Mouse (Mus musculus) gonadal fat pad, adult 2 months (tissue): ENCODE results near the gene Ube2v1. TPM values are rescaled to one million over a fixed set of nuclear protein-coding genes. Genes with fewer than 3 reads are reported as not detected.

Source experiments
- DNase-seq: peaks from one replicate; pipeline ENCODE4 v3.0.0-alpha.2; 2012; ENCODE audit warnings: low read depth
- polyA plus RNA-seq: library from polyadenylated mRNA; depleted of rRNA; stranded (reverse); fragments of >200 nt; gene quantifications from 2 replicates; pipeline ENCODE4 v1.2.3, GENCODE M21; 2012; rRNA removed

The Ube2v1 gene
- polyA plus RNA-seq = 109 and 126 TPM in 2 replicates

GRCm38 (mm10) chr2:167631591-167632448 lies at the start of gene Ube2v1:
TSS of gene Ube2v1 (minus strand) at chr2:167632095.
- DNase-seq = peak; percentile 65

GRCm38 (mm10) chr2:167680657-167681056 lies 48.8 kb upstream of the Ube2v1 start:
- no peak for DNase-seq

- no peak for DNase-seq
Measured at GRCm38 (mm10) chr2:167679902-167680430, 48.1 kb upstream of the Ube2v1 start.

GRCm38 (mm10) chr2:167678600-167678999 lies 46.7 kb upstream of the Ube2v1 start:
- no peak for DNase-seq

- no peak for DNase-seq
Measured at GRCm38 (mm10) chr2:167675120-167675909, 43.4 kb upstream of the Ube2v1 start.

GRCm38 (mm10) chr2:167672212-167672685 lies 40.4 kb upstream of the Ube2v1 start:
- DNase-seq = no peak

GRCm38 (mm10) chr2:167671101-167671633 lies 39.3 kb upstream of the Ube2v1 start:
- no peak for DNase-seq

- no peak for DNase-seq
Measured at GRCm38 (mm10) chr2:167669398-167669797, 37.5 kb upstream of the Ube2v1 start.

GRCm38 (mm10) chr2:167668426-167668825 lies 36.5 kb upstream of the Ube2v1 start:
- DNase-seq = no peak

GRCm38 (mm10) chr2:167665972-167666713 lies 34.2 kb upstream of the Ube2v1 start:
- no peak for DNase-seq

- DNase-seq = no peak
Measured at GRCm38 (mm10) chr2:167662713-167663112, 30.8 kb upstream of the Ube2v1 start.

- no peak for DNase-seq
Measured at GRCm38 (mm10) chr2:167661270-167662203, 29.6 kb upstream of the Ube2v1 start, which contains the start of gene Gm20431. TSS of gene Gm20431 (minus strand) at chr2:167661496.

GRCm38 (mm10) chr2:167660611-167660971 lies 28.7 kb upstream of the Ube2v1 start:
- DNase-seq = no peak

- DNase-seq = no peak
Measured at GRCm38 (mm10) chr2:167659847-167660610, 28.1 kb upstream of the Ube2v1 start.

GRCm38 (mm10) chr2:167659177-167659846 lies 27.4 kb upstream of the Ube2v1 start:
- no peak for DNase-seq

GRCm38 (mm10) chr2:167658712-167659111 lies 26.8 kb upstream of the Ube2v1 start:
- no peak for DNase-seq

- DNase-seq = no peak
Measured at GRCm38 (mm10) chr2:167657973-167658372, 26.1 kb upstream of the Ube2v1 start.

GRCm38 (mm10) chr2:167656629-167657478 lies 25.0 kb upstream of the Ube2v1 start:
- no peak for DNase-seq
